Mouse (Mus musculus): ENCODE measurements around the gene Pfdn2.

Gene Pfdn2

GRCm38 (mm10) chr1:171390101-171390500 lies 44.6 kb downstream of the Pfdn2 start:
- ATAC-seq (ENCODE audit: insufficient number of reproducible peaks, low FRiP score, low TSS enrichment), result no peak

GRCm38 (mm10) chr1:171401821-171402220 lies 56.4 kb downstream of the Pfdn2 start:
- ATAC-seq (ENCODE audit: insufficient number of reproducible peaks, low FRiP score, low TSS enrichment), result no peak

- no peak for ATAC-seq (ENCODE audit: insufficient number of reproducible peaks, low FRiP score, low TSS enrichment)
Measured at GRCm38 (mm10) chr1:171402991-171403390, 57.5 kb downstream of the Pfdn2 start.

GRCm38 (mm10) chr1:171407263-171407662 lies 61.8 kb downstream of the Pfdn2 start:
- no peak for ATAC-seq (ENCODE audit: insufficient number of reproducible peaks, low FRiP score, low TSS enrichment)

Data from cerebellum, adult (tissue).